Mouse (Mus musculus) spleen, adult 2 months (tissue): ENCODE measurements around the gene Gnai3. TPM values are rescaled to one million over a fixed set of nuclear protein-coding genes. Genes with fewer than 3 reads are reported as not detected.

Experiments used
- DNase-seq, 2 experiments: peaks; one replicate each; pipeline versions ENCODE4 v3.0.0 to v3.0.0-alpha.2; 2012 to 2021; ENCODE audit warnings: low spot score in 2 of 2, low read depth in 1 of 2
- H3K27ac ChIP-seq: fragments of 200-500 bp; 2 replicates; pipeline ENCODE4 v1.5.1; 2012; ENCODE audit warnings: low read length, inconsistent platforms; ENCODE audit not compliant: insufficient read depth
- H3K27me3 ChIP-seq: fragments of 200-500 bp; 2 replicates; pipeline ENCODE4 v1.6.1; 2012; ENCODE audit warnings: mild to moderate bottlenecking, moderate library complexity, low read length, inconsistent platforms; ENCODE audit not compliant: control insufficient read depth, insufficient read depth
- H3K36me3 ChIP-seq: fragments of 200-500 bp; 2 replicates; pipeline ENCODE4 v1.6.1; 2012; ENCODE audit warnings: mild to moderate bottlenecking, low read length, inconsistent platforms; ENCODE audit not compliant: control insufficient read depth, insufficient read depth
- H3K4me1 ChIP-seq: fragments of 200-500 bp; 2 replicates; pipeline ENCODE4 v1.6.1; 2011; ENCODE audit warnings: inconsistent platforms; ENCODE audit not compliant: control insufficient read depth, insufficient read depth, insufficient read length
- H3K4me3 ChIP-seq: fragments of 200-500 bp; 2 replicates; pipeline ENCODE4 v1.5.1; 2011; ENCODE audit warnings: mild to moderate bottlenecking, inconsistent platforms; ENCODE audit not compliant: insufficient read depth, insufficient read length; ENCODE audit errors: extremely low read depth
- CTCF ChIP-seq: fragments of 200-500 bp; IDR thresholded peaks from 2 replicates; pipeline ENCODE4 v1.5.1; 2011; ENCODE audit warnings: mild to moderate bottlenecking, inconsistent platforms; ENCODE audit not compliant: insufficient read depth, insufficient read length, insufficient replicate concordance; ENCODE audit errors: extremely low read depth
- POLR2A ChIP-seq: fragments of 200-500 bp; IDR thresholded peaks from 2 replicates; pipeline ENCODE4 v1.6.1; 2011; ENCODE audit warnings: low read depth, low read length, inconsistent platforms
- WGBS: fragments of 180-500 bp; shearing (Covaris S2); methylation state at CpG from one replicate; pipeline ENCODE4 v1.1.7; 2018; 5-methylcytosine and 5-hydroxymethylcytosine counted together
- polyA plus RNA-seq: library from polyadenylated mRNA; depleted of rRNA; stranded (reverse); fragments of >200 nt; gene quantifications from 2 replicates; pipeline ENCODE4 v1.2.3, GENCODE M21; 2012

Gnai3 gene
- polyA plus RNA-seq, 1 experiment, result 11.3 TPM

- no peak for DNase-seq
- TF ChIP-seq CTCF (no peak), POLR2A (no peak)
- H3K4me3 ChIP-seq, result no peak overlapping the region
- no peak overlapping the region for H3K27ac ChIP-seq
- no peaks in the 10 kb centered on the region for H3K27me3 ChIP-seq
- H3K36me3 ChIP-seq, result no peaks in the 10 kb centered on the region
- peaks cover 9% of the 10 kb centered on the region; the same call in 1 of the 2 replicates for H3K4me1 ChIP-seq
- WGBS, result 32% methylated on average over 11 of the region's 11 CpGs
Measured at GRCm38 (mm10) chr3:108134701-108135100, 11.2 kb downstream of the Gnai3 start.

GRCm38 (mm10) chr3:108132484-108132883 is 13.5 kb downstream of the Gnai3 start:
- no peaks in the 10 kb centered on the region for H3K27me3 ChIP-seq
- WGBS, result 94% methylated on average over 1 of the region's 1 CpGs
- TF ChIP-seq POLR2A, result no peak
- TF ChIP-seq CTCF, result no peak
- no peak overlapping the region for H3K27ac ChIP-seq
- H3K4me1 ChIP-seq, result peaks cover 7% of the 10 kb centered on the region; the same call in 1 of the 2 replicates
- no peaks in the 10 kb centered on the region for H3K36me3 ChIP-seq
- DNase-seq, result no peak
- no peak overlapping the region for H3K4me3 ChIP-seq

DNA sequence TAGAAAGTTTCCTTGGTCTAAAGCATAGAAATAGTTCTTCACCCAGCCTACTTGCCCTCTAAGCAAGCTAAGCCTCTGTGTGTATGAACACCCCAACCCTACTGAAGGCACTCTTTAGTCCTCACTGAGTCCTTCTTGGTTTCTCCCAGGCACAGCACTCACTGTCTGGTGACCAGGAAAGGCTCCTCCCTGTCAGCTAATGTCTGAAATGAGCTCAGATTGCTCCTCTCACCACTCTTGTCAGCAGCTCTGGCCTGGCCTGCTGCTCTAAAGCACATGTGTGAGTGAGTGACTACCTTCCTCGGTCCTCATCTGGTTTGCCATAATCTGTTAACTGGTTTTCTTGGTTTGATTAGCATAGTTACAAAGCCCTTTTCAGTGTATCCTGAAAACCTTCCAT is 14.1 kb downstream of the Gnai3 start:
- peaks cover 7% of the 10 kb centered on the region; the same call in 1 of the 2 replicates for H3K4me1 ChIP-seq
- 82% methylated on average over 1 of the region's 1 CpGs for WGBS
- no peaks in the 10 kb centered on the region for H3K36me3 ChIP-seq
- no peaks in the 10 kb centered on the region for H3K27me3 ChIP-seq
- H3K27ac ChIP-seq, result no peak overlapping the region
- H3K4me3 ChIP-seq, result no peak overlapping the region
- DNase-seq, result no peak
- TF ChIP-seq CTCF (no peak), POLR2A (no peak)

GRCm38 (mm10) chr3:108131216-108131615 is 14.7 kb downstream of the Gnai3 start:
- DNase-seq, result no peak
- H3K27me3 ChIP-seq, result no peaks in the 10 kb centered on the region
- 92% methylated on average over 5 of the region's 5 CpGs for WGBS

GRCm38 (mm10) chr3:108129804-108130203 is 16.1 kb downstream of the Gnai3 start:
- Histone ChIP-seq H3K27ac (no peak overlapping the region), H3K4me3 (no peak overlapping the region), H3K36me3 (no peaks in the 10 kb centered on the region), H3K4me1 (peaks cover 7% of the 10 kb centered on the region; the same call in 1 of the 2 replicates), H3K27me3 (no peaks in the 10 kb centered on the region)
- whole genome bisulfite sequencing, result 81% methylated on average over 4 of the region's 4 CpGs
- TF ChIP-seq POLR2A (no peak), CTCF (no peak)
- no peak for DNase-seq

More at GRCm38 (mm10) chr3:108131216-108131615, 14.7 kb downstream of the Gnai3 start:
- no peaks in the 10 kb centered on the region for H3K36me3 ChIP-seq
- TF ChIP-seq CTCF, result no peak
- no peak for TF ChIP-seq POLR2A
- H3K4me3 ChIP-seq, result no peak overlapping the region
- H3K4me1 ChIP-seq, result peaks cover 7% of the 10 kb centered on the region; the same call in 1 of the 2 replicates
- H3K27ac ChIP-seq, result no peak overlapping the region

DNA sequence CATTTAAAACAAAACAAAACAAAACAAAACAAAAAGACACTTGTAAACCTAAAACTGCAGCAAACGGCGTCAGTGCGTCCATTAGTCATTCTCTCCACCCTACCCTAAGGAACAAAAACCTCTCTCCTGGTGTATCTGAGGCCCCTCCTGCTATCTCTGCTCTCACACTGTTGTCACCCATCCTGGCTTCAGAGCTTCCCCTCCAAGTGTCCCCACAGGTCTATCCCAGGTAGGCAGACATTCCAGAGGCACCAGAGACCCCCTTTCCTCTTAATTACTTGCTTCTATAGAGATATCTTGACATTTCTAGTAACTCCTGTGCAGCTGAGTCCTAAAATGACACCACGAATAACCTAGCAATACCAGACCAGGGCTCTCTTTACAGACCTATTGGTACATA is 16.6 kb downstream of the Gnai3 start:
- Histone ChIP-seq H3K4me3 (no peak overlapping the region), H3K27me3 (no peaks in the 10 kb centered on the region), H3K36me3 (no peaks in the 10 kb centered on the region), H3K27ac (no peak overlapping the region), H3K4me1 (peaks cover 5% of the 10 kb centered on the region; the same call in 1 of the 2 replicates)
- DNase-seq, result no peak
- TF ChIP-seq POLR2A (no peak), CTCF (no peak)
- WGBS, result 89% methylated on average over 4 of the region's 4 CpGs

GRCm38 (mm10) chr3:108128520-108128919 is 17.4 kb downstream of the Gnai3 start:
- Histone ChIP-seq H3K4me1 (peaks cover 5% of the 10 kb centered on the region; the same call in 1 of the 2 replicates), H3K27me3 (no peaks in the 10 kb centered on the region), H3K36me3 (no peaks in the 10 kb centered on the region), H3K27ac (no peak overlapping the region), H3K4me3 (no peak overlapping the region)
- WGBS, result 86% methylated on average over 5 of the region's 5 CpGs
- no peak for DNase-seq
- TF ChIP-seq CTCF (no peak), POLR2A (no peak)

DNA sequence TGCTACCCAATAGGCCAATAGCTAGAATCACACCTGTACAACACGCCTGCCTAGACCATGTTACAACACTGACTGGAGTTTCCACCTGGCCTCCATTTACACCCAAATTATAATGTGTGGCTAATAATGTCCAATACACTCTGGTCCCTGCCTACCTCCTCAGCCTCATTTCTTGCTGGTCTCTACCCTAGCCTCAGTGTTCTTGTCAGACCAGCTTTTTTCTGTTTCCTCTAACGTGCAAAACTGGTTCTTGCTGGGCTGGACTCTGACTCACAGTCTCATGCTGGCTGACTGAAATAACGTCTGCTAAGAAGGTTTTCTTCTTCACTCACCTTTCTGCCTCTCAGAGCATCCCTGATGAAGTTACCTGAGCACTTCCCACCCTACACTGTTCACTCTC is 19.6 kb downstream of the Gnai3 start:
- Histone ChIP-seq H3K27me3 (no peaks in the 10 kb centered on the region), H3K27ac (no peak overlapping the region), H3K4me1 (no peaks in the 10 kb centered on the region), H3K36me3 (peaks cover 6% of the 10 kb centered on the region; the same call in 1 of the 2 replicates), H3K4me3 (no peak overlapping the region)
- TF ChIP-seq CTCF (no peak), POLR2A (no peak)
- DNase-seq, result no peak
- WGBS, result 92% methylated on average over 3 of the region's 3 CpGs
